Mouse (Mus musculus) C3H10T1/2 (cell line): ENCODE results near the gene Gpr143. TPM values are rescaled to one million over a fixed set of nuclear protein-coding genes. Genes with fewer than 3 reads are reported as not detected.

Experiments
- polyA plus RNA-seq, 2 experiments: library from polyadenylated mRNA; unstranded; fragments of >200 nt; fragmentation: generic; extraction: Trizol; gene quantifications; one replicate each; pipeline ENCODE4 v1.2.1; 2012; ENCODE audit warnings: missing spikeins in 2 of 2

The Gpr143 gene
- not detected for polyA plus RNA-seq

DNA sequence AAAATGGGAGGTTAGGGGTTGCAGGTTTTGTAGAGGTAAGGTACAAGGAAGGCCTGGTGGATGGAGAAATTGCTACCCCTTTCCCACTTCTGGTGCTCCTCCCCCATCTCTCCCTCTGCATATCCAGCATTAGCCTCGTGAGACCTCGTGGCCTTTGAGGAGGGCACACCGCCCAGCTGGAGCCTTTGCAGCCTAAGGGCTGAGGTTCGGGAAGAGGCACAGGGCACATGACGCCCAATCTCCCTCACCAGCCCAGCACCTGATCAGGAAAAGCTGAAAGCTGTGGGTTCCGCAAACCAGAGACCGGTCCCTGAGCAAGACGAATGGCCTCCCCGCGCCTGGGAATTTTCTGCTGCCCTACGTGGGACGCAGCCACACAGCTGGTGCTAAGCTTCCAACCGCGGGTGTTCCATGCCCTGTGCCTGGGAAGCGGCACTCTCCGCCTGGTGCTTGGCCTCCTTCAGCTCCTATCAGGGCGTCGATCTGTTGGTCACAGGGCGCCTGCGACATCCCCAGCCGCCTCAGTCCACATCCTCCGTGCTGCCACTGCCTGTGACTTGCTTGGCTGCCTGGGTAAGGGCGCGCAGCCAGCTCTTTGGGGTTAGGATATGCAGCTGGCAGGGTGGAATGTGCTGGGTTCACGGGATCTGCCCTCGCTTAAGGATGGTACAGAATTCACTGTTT is at the start of gene Gpr143:
Gpr143 (plus strand) TSS at position 202 of the 684 bp plus-strand sequence.

DNA sequence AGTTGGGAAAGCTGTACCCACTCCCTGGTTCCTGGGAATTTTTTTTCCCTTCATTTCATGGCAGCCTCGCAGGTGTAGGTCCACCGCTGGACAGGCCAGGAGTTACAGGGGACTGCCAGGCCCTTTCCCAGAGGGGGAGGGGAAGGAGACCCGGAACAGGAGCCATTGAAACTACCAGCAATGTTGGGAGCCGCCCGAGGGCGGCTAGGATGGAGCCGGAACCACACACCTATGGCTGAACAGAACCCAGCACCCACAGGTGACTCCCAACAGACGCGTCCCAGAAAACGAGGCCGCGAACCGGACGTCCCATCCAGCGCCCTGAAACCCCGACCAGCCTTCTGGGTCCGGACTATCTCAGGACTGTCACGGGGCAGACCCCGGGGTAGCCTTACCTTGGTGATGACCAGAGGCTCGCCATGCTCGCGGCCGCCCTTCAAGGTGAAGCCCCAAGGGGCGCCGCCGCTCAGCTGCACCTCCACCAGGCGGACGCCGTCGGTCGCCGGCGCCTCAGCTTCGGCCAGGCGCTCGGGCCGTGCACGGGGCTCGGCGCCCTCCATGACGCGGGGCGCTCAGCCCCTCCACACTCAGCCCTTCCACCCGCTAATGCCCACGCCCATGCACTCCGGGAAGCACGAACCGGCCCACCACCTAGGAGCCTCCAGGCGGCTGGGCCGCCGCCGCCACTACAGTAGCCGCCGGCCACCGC is 12.7 kb upstream of the Gpr143 start, which contains the start of gene Shroom2:
Shroom2 (minus strand) TSS at position 575 of the 709 bp plus-strand sequence.

Other genes with a start within 250 kb of the Gpr143 start
- gene Cldn34a, start 218.6 kb upstream of the Gpr143 start, polyA plus RNA-seq = not detected
- not detected for gene Shroom2, start 12.5 kb upstream of the Gpr143 start, polyA plus RNA-seq
- gene Usp51, start 224.5 kb downstream of the Gpr143 start, polyA plus RNA-seq = not detected